ENCODE assay signal across 25 mouse cellular contexts in genomic region chr9:53517373-53518009, GRCm38 (mm10). TPM values are rescaled to one million over a fixed set of nuclear protein-coding genes. Genes with fewer than 3 reads are reported as not detected.
DNase-seq lines count a peak whose midpoint lies in the region; ATAC-seq and TF ChIP-seq lines count a peak whose summit lies in the region.
"Had no signal": no experiment of that assay in that cellular context is flagged by ENCODE, and none has a peak within 500 bp of the region (broad histone marks: within the 10 kb centered on the region; RNA-seq: fewer than 3 reads in every experiment).

No protein-coding gene starts in this region.

- H3K36me3 ChIP-seq in hindbrain, postnatal 0 days (ENCODE audit: insufficient read depth, low read length), result 0 out of 2 replicates have a peak, but pooled peaks cover under 1% of the 10 kb centered on the region
- peaks cover 22% of the 10 kb centered on the region for H3K36me3 ChIP-seq in hindbrain, embryonic 14.5 days (replicated peaks; ENCODE audit: control insufficient read depth, insufficient read depth)
- H3K36me3 ChIP-seq in midbrain, postnatal 0 days (ENCODE audit: insufficient read depth, low read length), result 0 out of 2 replicates have a peak, but pooled peaks cover 6% of the 10 kb centered on the region
- H3K36me3 ChIP-seq in midbrain, embryonic 10.5 days, result peaks cover 52% of the 10 kb centered on the region
- H3K36me3 ChIP-seq in intestine, postnatal 0 days (ENCODE audit: control insufficient read depth, insufficient read depth), result peaks cover 5% of the 10 kb centered on the region; the same call in 1 of the 2 replicates
- H3K36me3 ChIP-seq in neural tube, embryonic 15.5 days, result peaks cover 7% of the 10 kb centered on the region; the same call in 1 of the 2 replicates
- H3K36me3 ChIP-seq: stomach, embryonic 15.5 days had no signal

- no peak for TF ChIP-seq CTCF in hindbrain, postnatal 0 days (IDR thresholded peaks at IDR 0.05; ENCODE audit: low read depth)
- TF ChIP-seq CTCF in midbrain, postnatal 0 days (IDR thresholded peaks at IDR 0.05), result no peak
- TF ChIP-seq CTCF in intestine, postnatal 0 days (IDR thresholded peaks at IDR 0.05; ENCODE audit: low read depth), result no peak

- H3K4me2 ChIP-seq in hindbrain, postnatal 0 days (ENCODE audit: low read depth, low read length), result no peak overlapping the region
- no peak overlapping the region for H3K4me2 ChIP-seq in hindbrain, embryonic 14.5 days (replicated peaks)
- no peak overlapping the region for H3K4me2 ChIP-seq in midbrain, postnatal 0 days (ENCODE audit: low read depth, low read length, poor library complexity, severe bottlenecking)
- peak overlapping the region; percentile 21; the same call in 1 of the 2 replicates for H3K4me2 ChIP-seq in intestine, postnatal 0 days (replicated peaks; ENCODE audit: low read depth)
- H3K4me2 ChIP-seq in neural tube, embryonic 15.5 days, result no peak overlapping the region
- H3K4me2 ChIP-seq: embryonic facial prominence, embryonic 12.5 days; forebrain, embryonic 13.5 days; heart, embryonic 15.5 days; hindbrain, embryonic 15.5 days; kidney, embryonic 15.5 days; limb, embryonic 13.5 days; liver, embryonic 13.5 days; stomach, embryonic 15.5 days had no signal

- WGBS in hindbrain, postnatal 0 days, result 62% methylated on average over 9 of the region's 9 CpGs
- 57% methylated on average over 9 of the region's 9 CpGs for WGBS in hindbrain, embryonic 14.5 days
- WGBS in midbrain, postnatal 0 days, result 43% methylated on average over 9 of the region's 9 CpGs
- WGBS in midbrain, embryonic 10.5 days, result 84% methylated on average over 9 of the region's 9 CpGs
- 47% methylated on average over 9 of the region's 9 CpGs for WGBS in intestine, postnatal 0 days
- 23% methylated on average over 9 of the region's 9 CpGs for WGBS in neural tube, embryonic 15.5 days

- DNase-seq in hindbrain, postnatal 0 days (ENCODE audit: low spot score), result peak; percentile 8
- no peak for DNase-seq in hindbrain, embryonic 14.5 days (ENCODE audit: low spot score)
- peak; percentile 12 for DNase-seq in midbrain, postnatal 0 days (ENCODE audit: low spot score)
- no peak for DNase-seq in midbrain, embryonic 10.5 days (ENCODE audit: low spot score)
- no peak for DNase-seq in right cerebral cortex, adult 18-20 months
- DNase-seq: cerebellum, adult 18-20 months; cerebellum, postnatal 14 days; heart, postnatal 4 days; kidney, adult 11 months; liver, embryonic 13.5 days; lung, adult 2 months; lung, postnatal 14 days; right cerebral cortex, postnatal 4 days; thymus, postnatal 25 days had no signal

- no peak overlapping the region for H3K4me3 ChIP-seq in hindbrain, postnatal 0 days (ENCODE audit: low read length)
- H3K4me3 ChIP-seq in hindbrain, embryonic 14.5 days (replicated peaks; ENCODE audit: low read length), result no peak overlapping the region
- H3K4me3 ChIP-seq in midbrain, postnatal 0 days (ENCODE audit: low read depth, low read length), result no peak overlapping the region
- H3K4me3 ChIP-seq in midbrain, embryonic 10.5 days, result no peak overlapping the region
- no peak overlapping the region for H3K4me3 ChIP-seq in intestine, postnatal 0 days (ENCODE audit: low read depth, low read length)
- H3K4me3 ChIP-seq in neural tube, embryonic 15.5 days (replicated peaks), result no peak overlapping the region
- H3K4me3 ChIP-seq: embryonic facial prominence, embryonic 12.5 days; erythroblast, embryonic 14.5 days; forebrain, embryonic 13.5 days; heart, embryonic 15.5 days; hindbrain, embryonic 15.5 days; kidney, embryonic 15.5 days; limb, embryonic 13.5 days; liver, embryonic 13.5 days; stomach, embryonic 15.5 days had no signal

- no peaks in the 10 kb centered on the region for H3K9me3 ChIP-seq in hindbrain, postnatal 0 days (ENCODE audit: low read length)
- H3K9me3 ChIP-seq in hindbrain, embryonic 14.5 days (ENCODE audit: control insufficient read depth, low read length), result no peaks in the 10 kb centered on the region
- H3K9me3 ChIP-seq in midbrain, postnatal 0 days (ENCODE audit: low read length), result no peaks in the 10 kb centered on the region
- H3K9me3 ChIP-seq in midbrain, embryonic 10.5 days (replicated peaks), result no peaks in the 10 kb centered on the region
- no peaks in the 10 kb centered on the region for H3K9me3 ChIP-seq in intestine, postnatal 0 days (ENCODE audit: control insufficient read depth)
- H3K9me3 ChIP-seq in neural tube, embryonic 15.5 days (replicated peaks), result no peaks in the 10 kb centered on the region
- H3K9me3 ChIP-seq: embryonic facial prominence, embryonic 12.5 days; forebrain, embryonic 13.5 days; heart, embryonic 15.5 days; hindbrain, embryonic 15.5 days; kidney, embryonic 15.5 days; limb, embryonic 13.5 days; liver, embryonic 13.5 days; stomach, embryonic 15.5 days had no signal

- H3K27me3 ChIP-seq in hindbrain, postnatal 0 days (ENCODE audit: insufficient read depth, low read length), result no peaks in the 10 kb centered on the region
- no peaks in the 10 kb centered on the region for H3K27me3 ChIP-seq in hindbrain, embryonic 14.5 days (ENCODE audit: control insufficient read depth, insufficient read depth, low read length)
- no peaks in the 10 kb centered on the region for H3K27me3 ChIP-seq in midbrain, postnatal 0 days (ENCODE audit: insufficient read depth, low read length)
- no peaks in the 10 kb centered on the region for H3K27me3 ChIP-seq in midbrain, embryonic 10.5 days (ENCODE audit: low read depth, poor library complexity, severe bottlenecking)
- no peaks in the 10 kb centered on the region for H3K27me3 ChIP-seq in intestine, postnatal 0 days (replicated peaks; ENCODE audit: control insufficient read depth, insufficient read depth, low read length)
- no peaks in the 10 kb centered on the region for H3K27me3 ChIP-seq in neural tube, embryonic 15.5 days (replicated peaks)
- H3K27me3 ChIP-seq: embryonic facial prominence, embryonic 12.5 days; forebrain, embryonic 13.5 days; heart, embryonic 15.5 days; hindbrain, embryonic 15.5 days; kidney, embryonic 15.5 days; limb, embryonic 13.5 days; liver, embryonic 13.5 days; stomach, embryonic 15.5 days had no signal

- ATAC-seq in hindbrain, postnatal 0 days, result no peak
- no peak for ATAC-seq in hindbrain, embryonic 14.5 days (ENCODE audit: low FRiP score)
- no peak for ATAC-seq in midbrain, postnatal 0 days (ENCODE audit: low FRiP score)
- peak; percentile 38; the same call in 1 of the 2 replicates for ATAC-seq in intestine, postnatal 0 days
- ATAC-seq in neural tube, embryonic 15.5 days (ENCODE audit: low FRiP score), result peak; percentile 74
- ATAC-seq in monocyte, adult 5-6 weeks (replicated peaks; ENCODE audit: insufficient number of reproducible peaks, low FRiP score, low TSS enrichment, poor library complexity, severe bottlenecking), result no peak
- ATAC-seq: forebrain, embryonic 13.5 days had no signal

- H3K4me1 ChIP-seq in hindbrain, postnatal 0 days (ENCODE audit: insufficient read depth, low read length), result no peaks in the 10 kb centered on the region
- H3K4me1 ChIP-seq in hindbrain, embryonic 14.5 days (replicated peaks; ENCODE audit: control insufficient read depth, insufficient read depth, low read length), result 0 out of 2 replicates have a peak, but pooled peaks cover 4% of the 10 kb centered on the region
- no peaks in the 10 kb centered on the region for H3K4me1 ChIP-seq in midbrain, postnatal 0 days (ENCODE audit: insufficient read depth, low read length)
- no peaks in the 10 kb centered on the region for H3K4me1 ChIP-seq in midbrain, embryonic 10.5 days
- H3K4me1 ChIP-seq in intestine, postnatal 0 days (replicated peaks; ENCODE audit: control insufficient read depth, insufficient read depth, low read length), result no peaks in the 10 kb centered on the region
- peaks cover 8% of the 10 kb centered on the region; the same call in 1 of the 2 replicates for H3K4me1 ChIP-seq in neural tube, embryonic 15.5 days
- H3K4me1 ChIP-seq: embryonic facial prominence, embryonic 12.5 days; forebrain, embryonic 13.5 days; heart, embryonic 15.5 days; hindbrain, embryonic 15.5 days; kidney, embryonic 15.5 days; limb, embryonic 13.5 days; liver, embryonic 13.5 days; stomach, embryonic 15.5 days had no signal

- no peak overlapping the region for H3K9ac ChIP-seq in hindbrain, postnatal 0 days (replicated peaks; ENCODE audit: low read length)
- H3K9ac ChIP-seq in hindbrain, embryonic 14.5 days, result no peak overlapping the region
- no peak overlapping the region for H3K9ac ChIP-seq in midbrain, postnatal 0 days (replicated peaks; ENCODE audit: low read length, poor library complexity, severe bottlenecking)
- H3K9ac ChIP-seq in intestine, postnatal 0 days (ENCODE audit: low read depth, low read length), result no peak overlapping the region
- H3K9ac ChIP-seq in neural tube, embryonic 15.5 days (replicated peaks), result no peak overlapping the region
- H3K9ac ChIP-seq: embryonic facial prominence, embryonic 12.5 days; forebrain, embryonic 13.5 days; heart, embryonic 15.5 days; hindbrain, embryonic 15.5 days; kidney, embryonic 15.5 days; limb, embryonic 13.5 days; liver, embryonic 13.5 days; stomach, embryonic 15.5 days had no signal

- H3K27ac ChIP-seq in hindbrain, postnatal 0 days, result no peak overlapping the region
- no peak overlapping the region for H3K27ac ChIP-seq in hindbrain, embryonic 14.5 days
- H3K27ac ChIP-seq in midbrain, postnatal 0 days (ENCODE audit: low read depth, low read length), result no peak overlapping the region
- no peak overlapping the region for H3K27ac ChIP-seq in midbrain, embryonic 10.5 days (replicated peaks)
- no peak overlapping the region for H3K27ac ChIP-seq in intestine, postnatal 0 days (ENCODE audit: low read depth, low read length)
- H3K27ac ChIP-seq in neural tube, embryonic 15.5 days (replicated peaks), result peak overlapping the region; percentile 60
- H3K27ac ChIP-seq: embryonic facial prominence, embryonic 12.5 days; forebrain, embryonic 13.5 days; heart, embryonic 15.5 days; hindbrain, embryonic 15.5 days; kidney, embryonic 15.5 days; limb, embryonic 13.5 days; liver, embryonic 13.5 days; stomach, embryonic 15.5 days had no signal

RNA-seq across cellular contexts. Expression of gene Atm, which starts 19.0 kb away (rescaled TPM):
- total RNA-seq in hindbrain, postnatal 0 days (2014; rRNA removed), result 6.4 and 10.8 TPM in 2 replicates
- polyA plus RNA-seq in hindbrain, postnatal 0 days (2015; fragmentation: Nextera tagmentation; extraction: Ambion mirVana), result 6.4 and 7.3 TPM in 2 replicates
- 10.2 and 12.9 TPM in 2 replicates for polyA plus RNA-seq in hindbrain, embryonic 14.5 days (2014; fragmentation: Nextera tagmentation; extraction: Ambion mirVana)
- total RNA-seq in midbrain, postnatal 0 days (2014; rRNA removed), result 6.7 and 9.7 TPM in 2 replicates
- 3.2 and 4.4 TPM in 2 replicates for polyA plus RNA-seq in midbrain, postnatal 0 days (2015; fragmentation: Nextera tagmentation; extraction: Ambion mirVana)
- 18.7 and 19.9 TPM in 2 replicates for polyA plus RNA-seq in midbrain, embryonic 10.5 days (2016; fragmentation: Nextera tagmentation; extraction: Ambion mirVana)
- polyA plus RNA-seq in intestine, postnatal 0 days (2015; fragmentation: Nextera tagmentation; extraction: Ambion mirVana), result 4.2 and 5.0 TPM in 2 replicates
- 9.2 and 11.8 TPM in 2 replicates for polyA plus RNA-seq in neural tube, embryonic 15.5 days (2015; fragmentation: Nextera tagmentation; extraction: Ambion mirVana)
- total RNA-seq in monocyte, adult 5-6 weeks (2017), result 21.4 to 53.1 TPM (median 22.3 TPM) in 3 replicates

RNA-seq across cellular contexts. Expression of gene Npat, which starts 19.4 kb away (rescaled TPM):
- 10.7 and 24.1 TPM in 2 replicates for total RNA-seq in hindbrain, postnatal 0 days (2014; rRNA removed)
- polyA plus RNA-seq in hindbrain, postnatal 0 days (2015; fragmentation: Nextera tagmentation; extraction: Ambion mirVana), result 8.1 and 8.9 TPM in 2 replicates
- 13.8 and 15.3 TPM in 2 replicates for polyA plus RNA-seq in hindbrain, embryonic 14.5 days (2014; fragmentation: Nextera tagmentation; extraction: Ambion mirVana)
- total RNA-seq in midbrain, postnatal 0 days (2014; rRNA removed), result 11.3 and 15.1 TPM in 2 replicates
- 7.8 and 8.3 TPM in 2 replicates for polyA plus RNA-seq in midbrain, postnatal 0 days (2015; fragmentation: Nextera tagmentation; extraction: Ambion mirVana)
- polyA plus RNA-seq in midbrain, embryonic 10.5 days (2016; fragmentation: Nextera tagmentation; extraction: Ambion mirVana), result 19.3 and 20.4 TPM in 2 replicates
- 4.2 and 4.8 TPM in 2 replicates for polyA plus RNA-seq in intestine, postnatal 0 days (2015; fragmentation: Nextera tagmentation; extraction: Ambion mirVana)
- polyA plus RNA-seq in neural tube, embryonic 15.5 days (2015; fragmentation: Nextera tagmentation; extraction: Ambion mirVana), result 9.0 and 10.7 TPM in 2 replicates
- 14.0 to 16.8 TPM (median 15.1 TPM) in 3 replicates for total RNA-seq in monocyte, adult 5-6 weeks (2017)

Comparison
In these comparisons a context has a peak if more than half of its experiments do, and no peak if none do; other contexts are left out.
1. DNase-seq: peak in hindbrain, postnatal 0 days (single experiment) and midbrain, postnatal 0 days (single experiment); none in hindbrain, embryonic 14.5 days (single experiment), midbrain, embryonic 10.5 days (single experiment) and right cerebral cortex, adult 18-20 months (single experiment).
2. ATAC-seq: peak in intestine, postnatal 0 days (single experiment) and neural tube, embryonic 15.5 days (single experiment); none in hindbrain, postnatal 0 days (single experiment), hindbrain, embryonic 14.5 days (single experiment), midbrain, postnatal 0 days (single experiment) and monocyte, adult 5-6 weeks (single experiment).